Mouse (Mus musculus): ENCODE measurements around the gene Elovl6. TPM values are rescaled to one million over a fixed set of nuclear protein-coding genes. Genes with fewer than 3 reads are reported as not detected.

The Elovl6 gene
- total and polyA plus RNA-seq, 2 experiments from 2014 or later = 44.3 to 46.6 TPM

DNA sequence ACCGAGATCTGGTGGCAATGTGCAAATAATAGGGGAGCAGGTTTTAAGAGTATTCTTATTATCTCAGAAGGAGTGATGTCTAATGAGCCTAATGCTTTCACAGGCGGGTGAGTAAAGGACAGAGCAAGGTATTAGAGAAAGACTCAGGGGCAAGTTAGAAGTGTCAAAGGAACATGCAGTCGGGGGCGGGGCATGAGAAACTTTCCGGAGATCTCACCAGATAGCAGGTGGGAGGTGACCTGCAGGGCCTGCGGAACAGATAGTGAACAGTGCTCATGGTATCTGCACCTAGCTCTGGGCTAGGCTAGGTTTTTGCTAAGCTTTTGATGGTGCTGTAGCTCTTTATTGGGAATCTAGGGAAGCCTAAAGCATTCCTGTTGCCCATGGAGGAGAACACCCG, 25.4 kb downstream of the Elovl6 start:
- Histone ChIP-seq H3K4me1 (ENCODE audit: insufficient read depth, low read length) (no peaks in the 10 kb centered on the region), H3K9me3 (ENCODE audit: low read length) (no peaks in the 10 kb centered on the region), H3K27ac (ENCODE audit: low read depth, low read length) (no peak overlapping the region), H3K27me3 (ENCODE audit: insufficient read depth, low read length) (no peaks in the 10 kb centered on the region), H3K36me3 (ENCODE audit: insufficient read depth, low read length) (no peaks in the 10 kb centered on the region), H3K4me2 (ENCODE audit: low read depth, low read length, poor library complexity, severe bottlenecking) (no peak overlapping the region), H3K4me3 (ENCODE audit: low read depth, low read length) (no peak overlapping the region), H3K9ac (replicated peaks; ENCODE audit: low read length, poor library complexity, severe bottlenecking) (no peak overlapping the region)
- DNase-seq (ENCODE audit: low spot score) = no peak
- no peak for ATAC-seq (ENCODE audit: low FRiP score)
- 88% methylated on average over 7 of the region's 7 CpGs for WGBS
- no peak for TF ChIP-seq CTCF (IDR thresholded peaks at IDR 0.05)

DNA sequence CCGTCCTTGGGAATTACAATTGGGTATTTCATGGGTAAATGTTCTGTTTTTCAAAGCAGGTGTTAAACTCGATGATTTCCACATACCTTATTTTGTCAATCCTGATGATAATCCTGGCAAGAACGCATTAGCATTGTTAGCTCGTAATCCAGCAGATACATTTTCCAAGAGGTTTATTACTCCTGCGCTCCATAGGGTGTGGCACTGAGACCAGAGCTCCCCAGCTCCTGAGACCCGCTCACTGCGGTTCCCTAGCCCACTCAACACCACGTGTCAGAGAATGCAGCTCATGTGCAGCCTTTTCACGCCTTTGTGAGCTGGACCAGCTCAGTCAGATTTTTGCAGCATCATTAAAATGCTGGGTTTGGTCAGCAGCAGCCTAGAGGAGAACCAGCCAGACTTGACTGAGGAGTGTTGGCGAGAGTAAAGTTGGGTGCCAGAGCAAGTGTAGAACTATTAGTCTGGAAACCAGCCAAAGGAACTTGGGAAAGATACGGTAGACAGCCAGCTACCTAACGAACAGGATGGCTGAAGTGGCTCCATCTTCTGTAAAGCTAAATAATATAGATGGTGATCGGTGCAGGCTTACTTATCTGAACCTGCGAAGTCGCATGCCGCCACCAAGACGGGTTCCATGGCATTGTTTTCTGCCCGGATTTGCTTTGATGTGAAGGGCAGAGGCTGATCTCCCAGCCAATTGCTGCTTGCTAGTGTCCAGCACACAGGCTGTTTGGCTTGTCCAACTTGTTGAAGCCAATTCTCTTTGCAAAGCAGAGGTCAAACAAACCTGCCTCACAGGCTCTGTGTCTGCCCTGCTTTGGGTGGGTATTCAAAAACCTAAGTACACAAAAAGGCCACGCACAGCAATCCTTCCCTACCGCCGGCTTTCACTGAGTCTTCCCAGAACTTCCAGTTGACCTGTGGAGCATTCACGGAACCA, 26.1 kb downstream of the Elovl6 start:
- DNase-seq (ENCODE audit: low spot score) (no peak), ATAC-seq (ENCODE audit: low FRiP score) (no peak)
- Histone ChIP-seq H3K4me2 (ENCODE audit: low read depth, low read length, poor library complexity, severe bottlenecking) (no peak overlapping the region), H3K4me3 (ENCODE audit: low read depth, low read length) (no peak overlapping the region), H3K4me1 (ENCODE audit: insufficient read depth, low read length) (no peaks in the 10 kb centered on the region), H3K27me3 (ENCODE audit: insufficient read depth, low read length) (no peaks in the 10 kb centered on the region), H3K9me3 (ENCODE audit: low read length) (no peaks in the 10 kb centered on the region), H3K27ac (ENCODE audit: low read depth, low read length) (no peak overlapping the region), H3K9ac (replicated peaks; ENCODE audit: low read length, poor library complexity, severe bottlenecking) (no peak overlapping the region), H3K36me3 (ENCODE audit: insufficient read depth, low read length) (no peaks in the 10 kb centered on the region)
- no peak for TF ChIP-seq CTCF (IDR thresholded peaks at IDR 0.05)
- 88% methylated on average over 22 of the region's 22 CpGs for WGBS

DNA sequence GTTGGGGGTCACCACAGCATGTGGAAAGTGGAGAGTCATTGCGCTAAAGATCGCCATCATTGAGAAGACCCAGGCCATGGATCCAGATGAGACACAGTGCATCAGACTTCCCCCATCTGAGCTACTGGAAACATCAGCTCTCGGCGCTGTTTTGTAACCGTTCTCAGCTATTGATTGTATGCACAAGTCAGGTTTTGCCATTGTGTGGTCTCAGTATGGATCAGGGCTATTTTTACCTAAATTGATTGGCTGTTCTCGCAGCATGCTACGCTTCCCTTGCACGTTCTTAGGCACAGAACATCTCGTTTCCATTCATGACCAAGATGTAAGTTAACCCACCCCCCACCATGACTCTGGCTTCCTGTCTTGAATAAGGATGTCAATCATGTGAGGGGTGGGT, 27.9 kb downstream of the Elovl6 start:
- Histone ChIP-seq H3K36me3 (ENCODE audit: insufficient read depth, low read length) (no peaks in the 10 kb centered on the region; the same call in 1 of the 2 replicates), H3K27ac (ENCODE audit: low read depth, low read length) (no peak overlapping the region), H3K27me3 (ENCODE audit: insufficient read depth, low read length) (no peaks in the 10 kb centered on the region), H3K9me3 (ENCODE audit: low read length) (no peaks in the 10 kb centered on the region), H3K4me2 (ENCODE audit: low read depth, low read length, poor library complexity, severe bottlenecking) (no peak overlapping the region), H3K9ac (replicated peaks; ENCODE audit: low read length, poor library complexity, severe bottlenecking) (no peak overlapping the region), H3K4me3 (ENCODE audit: low read depth, low read length) (no peak overlapping the region), H3K4me1 (ENCODE audit: insufficient read depth, low read length) (no peaks in the 10 kb centered on the region)
- DNase-seq (ENCODE audit: low spot score) (no peak), ATAC-seq (ENCODE audit: low FRiP score) (no peak)
- TF ChIP-seq CTCF (IDR thresholded peaks at IDR 0.05) = no peak
- WGBS = 94% methylated on average over 9 of the region's 9 CpGs

DNA sequence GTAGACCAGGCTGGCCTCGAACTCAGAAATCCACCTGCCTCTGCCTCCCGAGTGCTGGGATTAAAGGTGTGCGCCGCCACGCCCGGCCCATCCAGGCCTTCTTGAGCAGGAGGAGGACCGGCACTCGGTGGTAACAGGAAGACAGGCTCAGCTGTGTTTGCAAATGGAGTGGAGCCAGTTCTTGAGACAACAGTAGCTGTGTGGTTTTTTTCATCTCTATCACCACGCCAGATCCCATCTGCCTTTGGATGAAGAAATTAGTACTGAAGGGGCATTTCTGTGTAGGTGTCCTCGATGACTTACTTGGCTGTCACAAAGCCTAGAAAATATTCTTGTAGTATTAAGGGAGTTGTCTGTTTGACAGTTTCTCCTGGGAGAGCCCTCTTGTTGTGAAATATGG, 28.9 kb downstream of the Elovl6 start:
- no peak for DNase-seq (ENCODE audit: low spot score)
- no peak overlapping the region for H3K9ac ChIP-seq (replicated peaks; ENCODE audit: low read length, poor library complexity, severe bottlenecking)
- no peak for ATAC-seq (ENCODE audit: low FRiP score)
- no peaks in the 10 kb centered on the region for H3K4me1 ChIP-seq (ENCODE audit: insufficient read depth, low read length)
- 91% methylated on average over 10 of the region's 10 CpGs for WGBS
- H3K36me3 ChIP-seq (ENCODE audit: insufficient read depth, low read length) = no peaks in the 10 kb centered on the region; the same call in 1 of the 2 replicates
- H3K27me3 ChIP-seq (ENCODE audit: insufficient read depth, low read length) = no peaks in the 10 kb centered on the region
- no peak overlapping the region for H3K27ac ChIP-seq (ENCODE audit: low read depth, low read length)
- no peak overlapping the region for H3K4me3 ChIP-seq (ENCODE audit: low read depth, low read length)
- H3K4me2 ChIP-seq (ENCODE audit: low read depth, low read length, poor library complexity, severe bottlenecking) = no peak overlapping the region
- H3K9me3 ChIP-seq (ENCODE audit: low read length) = no peaks in the 10 kb centered on the region
- TF ChIP-seq CTCF (IDR thresholded peaks at IDR 0.05) = no peak

DNA sequence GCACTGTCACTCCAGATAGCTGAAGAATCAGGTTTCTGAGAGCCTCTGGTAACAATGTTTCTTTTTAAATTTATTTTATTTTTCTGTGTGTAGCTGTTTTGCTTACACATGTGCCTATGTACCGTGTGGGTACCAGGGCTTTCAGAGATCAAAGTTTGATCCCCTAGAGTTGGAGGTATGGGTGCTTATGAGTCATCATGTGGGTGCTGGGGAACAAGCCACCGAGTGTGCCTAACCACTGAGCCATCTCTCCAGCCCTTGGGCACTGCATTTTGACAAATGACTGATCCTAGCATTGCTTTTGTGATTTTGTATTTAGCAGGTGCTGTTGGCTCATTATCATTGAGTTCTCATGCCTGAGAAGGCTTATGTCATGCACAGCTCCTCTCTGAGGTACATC, 29.7 kb downstream of the Elovl6 start:
- 97% methylated on average over 2 of the region's 2 CpGs for WGBS
- Histone ChIP-seq H3K9ac (replicated peaks; ENCODE audit: low read length, poor library complexity, severe bottlenecking) (no peak overlapping the region), H3K4me3 (ENCODE audit: low read depth, low read length) (no peak overlapping the region), H3K9me3 (ENCODE audit: low read length) (no peaks in the 10 kb centered on the region), H3K27me3 (ENCODE audit: insufficient read depth, low read length) (no peaks in the 10 kb centered on the region), H3K4me2 (ENCODE audit: low read depth, low read length, poor library complexity, severe bottlenecking) (no peak overlapping the region), H3K27ac (ENCODE audit: low read depth, low read length) (no peak overlapping the region), H3K4me1 (ENCODE audit: insufficient read depth, low read length) (no peaks in the 10 kb centered on the region), H3K36me3 (ENCODE audit: insufficient read depth, low read length) (no peaks in the 10 kb centered on the region; the same call in 1 of the 2 replicates)
- ATAC-seq (ENCODE audit: low FRiP score) = no peak
- TF ChIP-seq CTCF (IDR thresholded peaks at IDR 0.05) = no peak
- DNase-seq (ENCODE audit: low spot score) = no peak

DNA sequence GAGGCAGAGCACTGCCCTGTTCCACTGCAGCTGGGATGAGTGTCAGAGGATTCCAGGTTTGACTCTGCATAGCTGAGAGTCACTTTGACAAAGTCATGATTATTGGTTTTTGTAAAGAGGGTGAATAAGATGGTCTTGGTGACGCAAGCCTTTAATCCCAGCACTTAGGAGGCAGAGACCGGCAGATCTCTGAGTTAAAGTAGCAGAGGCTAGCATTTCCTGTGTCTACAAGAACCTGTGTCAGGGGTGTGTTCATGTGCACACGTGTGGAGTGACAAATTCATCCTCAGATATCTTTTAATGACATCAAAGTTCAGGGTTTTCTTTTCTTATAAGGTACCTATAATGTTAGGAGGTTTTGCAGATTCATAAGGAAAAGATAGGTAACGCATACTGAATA, 30.3 kb downstream of the Elovl6 start:
- TF ChIP-seq CTCF (IDR thresholded peaks at IDR 0.05) = no peak
- H3K27ac ChIP-seq (ENCODE audit: low read depth, low read length) = no peak overlapping the region
- no peak overlapping the region for H3K9ac ChIP-seq (replicated peaks; ENCODE audit: low read length, poor library complexity, severe bottlenecking)
- 91% methylated on average over 4 of the region's 4 CpGs for WGBS
- DNase-seq (ENCODE audit: low spot score) = no peak
- ATAC-seq (ENCODE audit: low FRiP score) = no peak
- H3K36me3 ChIP-seq (ENCODE audit: insufficient read depth, low read length) = no peaks in the 10 kb centered on the region; the same call in 1 of the 2 replicates
- H3K27me3 ChIP-seq (ENCODE audit: insufficient read depth, low read length) = no peaks in the 10 kb centered on the region
- no peaks in the 10 kb centered on the region for H3K9me3 ChIP-seq (ENCODE audit: low read length)
- H3K4me2 ChIP-seq (ENCODE audit: low read depth, low read length, poor library complexity, severe bottlenecking) = no peak overlapping the region
- no peaks in the 10 kb centered on the region for H3K4me1 ChIP-seq (ENCODE audit: insufficient read depth, low read length)
- no peak overlapping the region for H3K4me3 ChIP-seq (ENCODE audit: low read depth, low read length)

Measured in midbrain, postnatal 0 days (tissue).